Mouse (Mus musculus) bone marrow macrophage, adult 2 months (primary cell): Measurements from ENCODE around the gene Garnl3.

Experiments
- CTCF ChIP-seq: IDR thresholded peaks from 2 replicates; pipeline ENCODE4 v1.5.1; 2012; ENCODE audit warnings: low read depth, mild to moderate bottlenecking, low read length, moderate library complexity
- POLR2A ChIP-seq: IDR thresholded peaks from 2 replicates; pipeline ENCODE4 v1.6.1; 2012; ENCODE audit warnings: mild to moderate bottlenecking, low read depth, low read length, borderline replicate concordance

GRCm38 (mm10) chr2:32960273-32960672, 171.2 kb downstream of the Garnl3 start:
- TF ChIP-seq POLR2A (no peak), CTCF (no peak)
